Mouse (Mus musculus) limb, embryonic 14.5 days (tissue): Measurements from ENCODE around the gene B4galnt3. TPM values are rescaled to one million over a fixed set of nuclear protein-coding genes. Genes with fewer than 3 reads are reported as not detected.

Source experiments
- ATAC-seq: fragments of 200-750 bp; cut with Nextera tagmentation; 2 replicates; pipeline ENCODE4 v1.8.0; 2017; ENCODE audit warnings: low read depth, moderate number of reproducible peaks, moderate TSS enrichment; ENCODE audit not compliant: low FRiP score
- DNase-seq: peaks from one replicate; pipeline ENCODE4 v3.0.0-alpha.2; 2015; ENCODE audit warnings: low spot score
- H3K27ac ChIP-seq: fragments of 300-500 bp; sonication (generic); replicated peaks from 2 replicates; pipeline ENCODE4 v1.5.1; 2014; ENCODE audit warnings: low read depth, mild to moderate bottlenecking, low read length, moderate library complexity, mixed read lengths
- H3K27me3 ChIP-seq: fragments of 300-500 bp; sonication (generic); 2 replicates; pipeline ENCODE4 v1.6.1; 2014; ENCODE audit warnings: low read length, mixed read lengths; ENCODE audit not compliant: control insufficient read depth, insufficient read depth
- H3K36me3 ChIP-seq: fragments of 300-500 bp; sonication (generic); 2 replicates; pipeline ENCODE4 v1.6.1; 2014; ENCODE audit warnings: mild to moderate bottlenecking, low read length, moderate library complexity, mixed read lengths; ENCODE audit not compliant: control insufficient read depth, insufficient read depth
- H3K4me1 ChIP-seq: fragments of 300-500 bp; sonication (generic); 2 replicates; pipeline ENCODE4 v1.6.1; 2014; ENCODE audit warnings: antibody characterized with exemption, low read length, mixed read lengths; ENCODE audit not compliant: control insufficient read depth, insufficient read depth
- H3K4me2 ChIP-seq: fragments of 300-500 bp; sonication (generic); replicated peaks from 2 replicates; pipeline ENCODE4 v1.6.1; 2014; ENCODE audit warnings: low read depth, mild to moderate bottlenecking, low read length, moderate library complexity; ENCODE audit not compliant: severe bottlenecking
- H3K4me3 ChIP-seq: fragments of 300-500 bp; sonication (generic); replicated peaks from 2 replicates; pipeline ENCODE4 v1.5.1; 2014; ENCODE audit warnings: low read length
- H3K9ac ChIP-seq: fragments of 300-500 bp; sonication (generic); 2 replicates; pipeline ENCODE4 v1.6.1; 2014; ENCODE audit warnings: mild to moderate bottlenecking, low read depth, low read length, moderate library complexity; ENCODE audit not compliant: severe bottlenecking
- H3K9me3 ChIP-seq: fragments of 300-500 bp; sonication (generic); 2 replicates; pipeline ENCODE4 v1.6.1; 2016; ENCODE audit warnings: low read length; ENCODE audit not compliant: control insufficient read depth
- POLR2A ChIP-seq: fragments of 200-500 bp; IDR thresholded peaks from 2 replicates; pipeline ENCODE4 v1.8.0; 2012; ENCODE audit warnings: inconsistent platforms, mild to moderate bottlenecking, moderate library complexity, borderline replicate concordance; ENCODE audit not compliant: insufficient read depth, insufficient read length; ENCODE audit errors: extremely low read depth
- WGBS: fragments of 180-500 bp; shearing (Covaris S2); extraction: QIAGEN DNeasy Blood & Tissue Kit; methylation state at CpG from one replicate; pipeline ENCODE4 v1.1.7; 2014; 5-methylcytosine and 5-hydroxymethylcytosine counted together
- polyA plus RNA-seq, 2 experiments: library from polyadenylated mRNA; depleted of rRNA in 1 of 2; stranded (reverse) in 1 of 2; unstranded in 1 of 2; fragments of >200 nt; fragmentation: Nextera tagmentation in 1 of 2; extraction: Ambion mirVana in 1 of 2; gene quantifications; 2 replicates each; pipeline versions ENCODE4 v1.2.1 to v1.2.3; 2012 to 2014

Gene B4galnt3
- polyA plus RNA-seq, 2 experiments: 0.37 to 3.7 TPM

DNA sequence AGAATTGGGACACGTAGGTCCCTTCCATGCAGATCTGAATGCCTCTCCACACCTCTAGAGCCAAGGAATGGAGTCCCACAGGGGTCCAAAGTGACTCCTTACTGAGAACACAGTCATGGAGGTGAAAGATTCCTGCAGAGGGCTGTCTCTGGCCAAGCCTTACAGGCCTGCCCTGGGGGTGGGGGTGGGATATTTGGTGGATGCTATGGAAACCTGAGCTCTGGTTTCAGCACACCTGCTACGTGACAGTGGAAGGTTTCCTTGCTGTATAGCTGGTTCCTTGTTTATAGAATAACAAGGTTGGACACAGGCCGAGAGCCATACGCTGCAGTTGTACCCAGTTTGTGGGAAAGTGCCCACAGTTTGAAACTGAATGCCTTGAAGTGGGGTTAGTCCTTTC, 113.9 kb downstream of the B4galnt3 start:
- Histone ChIP-seq H3K36me3 (no peaks in the 10 kb centered on the region), H3K27ac (0 out of 2 replicates have a peak overlapping the region, but pooled peaks have one; percentile 8), H3K4me3 (no peak overlapping the region), H3K9me3 (no peaks in the 10 kb centered on the region), H3K27me3 (no peaks in the 10 kb centered on the region), H3K9ac (no peak overlapping the region), H3K4me2 (no peak overlapping the region), H3K4me1 (no peaks in the 10 kb centered on the region)
- ATAC-seq (no peak), DNase-seq (no peak)
- TF ChIP-seq POLR2A: no peak
- WGBS: 34% methylated on average over 4 of the region's 4 CpGs

DNA sequence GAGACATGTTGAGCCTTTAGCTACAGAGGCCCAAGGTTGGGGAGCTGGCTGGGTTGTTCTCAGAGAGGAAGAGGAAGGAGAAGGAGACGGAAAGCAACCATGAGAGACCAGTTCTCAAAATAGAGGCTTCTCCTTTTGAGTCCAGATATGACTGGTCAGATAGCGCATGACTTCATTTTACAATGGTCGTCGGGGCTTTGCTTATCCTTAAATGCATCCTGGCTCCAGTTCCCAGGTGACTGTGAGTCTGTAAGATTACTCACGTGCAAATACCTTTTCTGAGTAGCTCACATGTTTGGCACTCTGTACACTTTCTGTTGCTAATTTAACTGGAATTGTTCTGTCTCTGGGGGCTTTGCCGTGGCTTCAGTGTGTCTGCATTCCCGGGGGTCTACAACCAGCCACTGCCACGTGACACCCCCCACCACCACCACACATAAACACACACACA, 114.6 kb downstream of the B4galnt3 start:
- no peak for DNase-seq
- H3K9ac ChIP-seq: no peak overlapping the region
- H3K4me1 ChIP-seq: no peaks in the 10 kb centered on the region
- H3K36me3 ChIP-seq: no peaks in the 10 kb centered on the region
- no peak for ATAC-seq
- no peak overlapping the region for H3K4me3 ChIP-seq
- no peak overlapping the region for H3K27ac ChIP-seq
- no peaks in the 10 kb centered on the region for H3K9me3 ChIP-seq
- H3K27me3 ChIP-seq: no peaks in the 10 kb centered on the region
- WGBS: 68% methylated on average over 8 of the region's 8 CpGs
- no peak overlapping the region for H3K4me2 ChIP-seq
- no peak for TF ChIP-seq POLR2A

DNA sequence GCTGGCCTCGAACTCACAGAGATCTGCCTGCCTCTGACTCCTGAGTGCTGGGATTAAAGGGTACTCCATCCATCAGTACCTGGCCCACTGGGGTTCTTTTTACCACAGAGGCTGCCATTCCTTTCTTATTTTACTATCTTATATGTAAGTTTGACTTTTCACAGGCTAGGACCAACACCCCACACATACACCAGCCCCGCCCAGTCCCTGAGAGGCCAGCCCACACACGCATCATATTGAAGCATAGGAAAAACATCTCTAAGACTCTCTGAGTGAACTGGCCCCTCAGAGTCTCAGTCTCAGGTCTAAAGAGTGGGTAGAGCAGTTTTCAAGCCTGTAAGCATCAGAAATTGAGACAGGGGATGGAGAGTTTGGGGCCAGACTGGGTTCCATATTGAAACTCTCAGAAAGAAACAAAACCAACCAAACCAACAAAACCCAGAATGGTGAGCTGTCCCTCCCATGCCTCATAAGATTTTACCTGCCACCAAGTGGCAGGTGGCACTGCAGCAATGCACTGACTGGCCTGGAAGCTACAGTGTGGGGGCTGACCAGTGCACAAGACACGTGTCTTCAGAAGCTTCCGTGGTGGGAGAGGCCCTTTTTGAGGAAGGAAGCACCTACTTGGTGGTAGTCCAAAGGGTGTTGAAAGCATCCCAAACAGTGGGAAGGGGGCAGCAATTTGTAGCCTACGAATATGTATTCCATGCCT, 115.2 kb downstream of the B4galnt3 start:
- ATAC-seq: no peak
- Histone ChIP-seq H3K9me3 (no peaks in the 10 kb centered on the region), H3K9ac (no peak overlapping the region), H3K4me3 (no peak overlapping the region), H3K27ac (no peak overlapping the region), H3K36me3 (no peaks in the 10 kb centered on the region), H3K27me3 (no peaks in the 10 kb centered on the region), H3K4me2 (no peak overlapping the region), H3K4me1 (no peaks in the 10 kb centered on the region)
- no peak for DNase-seq
- WGBS: 90% methylated on average over 6 of the region's 6 CpGs
- no peak for TF ChIP-seq POLR2A

DNA sequence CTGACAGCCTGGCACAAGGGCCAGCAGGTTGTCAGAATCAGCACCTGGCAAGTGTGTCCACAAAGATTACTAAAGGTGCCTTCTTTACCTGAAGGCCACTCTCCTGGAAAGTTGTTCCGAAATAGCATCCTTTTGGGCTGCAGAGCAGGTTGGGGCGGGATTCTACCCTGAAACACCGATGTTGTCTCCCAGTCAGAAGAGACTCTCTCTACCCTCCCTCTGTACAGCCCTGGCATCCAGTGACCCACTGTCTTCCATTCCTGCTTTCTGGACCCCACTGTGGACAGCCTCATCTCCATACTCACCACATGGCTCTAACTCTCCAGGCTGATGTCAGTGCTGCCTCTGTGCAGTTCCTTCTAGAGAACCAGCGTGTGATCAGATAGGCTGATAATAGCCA, 118.7 kb downstream of the B4galnt3 start:
- Histone ChIP-seq H3K27me3 (no peaks in the 10 kb centered on the region), H3K9ac (no peak overlapping the region), H3K4me2 (no peak overlapping the region), H3K4me1 (no peaks in the 10 kb centered on the region), H3K27ac (no peak overlapping the region), H3K36me3 (no peaks in the 10 kb centered on the region), H3K9me3 (no peaks in the 10 kb centered on the region), H3K4me3 (no peak overlapping the region)
- no peak for TF ChIP-seq POLR2A
- WGBS: 88% methylated on average over 4 of the region's 4 CpGs
- ATAC-seq (no peak), DNase-seq (no peak)

GRCm38 (mm10) chr6:120174602-120175115, 119.7 kb downstream of the B4galnt3 start:
- WGBS: 62% methylated on average over 7 of the region's 7 CpGs
- no peaks in the 10 kb centered on the region for H3K9me3 ChIP-seq
- no peak overlapping the region for H3K4me3 ChIP-seq
- no peaks in the 10 kb centered on the region for H3K4me1 ChIP-seq
- DNase-seq (no peak), ATAC-seq (no peak)
- no peak for TF ChIP-seq POLR2A
- H3K4me2 ChIP-seq: no peak overlapping the region
- no peaks in the 10 kb centered on the region for H3K27me3 ChIP-seq
- H3K36me3 ChIP-seq: no peaks in the 10 kb centered on the region
- no peak overlapping the region for H3K27ac ChIP-seq
- no peak overlapping the region for H3K9ac ChIP-seq
